Mouse (Mus musculus) neural tube, embryonic 12.5 days (tissue): Measurements from ENCODE around the gene B230307C23Rik. TPM values are rescaled to one million over a fixed set of nuclear protein-coding genes. Genes with fewer than 3 reads are reported as not detected.

Source experiments
- ATAC-seq: fragments of 200-750 bp; cut with Nextera tagmentation; 2 replicates; pipeline ENCODE4 v1.8.0; 2017; ENCODE audit warnings: low read depth, mild to moderate bottlenecking, moderate TSS enrichment, moderate library complexity; ENCODE audit not compliant: low FRiP score
- H3K27ac ChIP-seq: fragments of 300-500 bp; sonication (generic); 2 replicates; pipeline ENCODE4 v1.5.1; 2016
- H3K27me3 ChIP-seq: fragments of 300-500 bp; sonication (generic); replicated peaks from 2 replicates; pipeline ENCODE4 v1.6.1; 2016; ENCODE audit warnings: mild to moderate bottlenecking
- H3K36me3 ChIP-seq: fragments of 300-500 bp; sonication (generic); 2 replicates; pipeline ENCODE4 v1.6.1; 2016; ENCODE audit warnings: mild to moderate bottlenecking
- H3K4me1 ChIP-seq: fragments of 300-500 bp; sonication (generic); 2 replicates; pipeline ENCODE4 v1.6.1; 2016
- H3K4me2 ChIP-seq: fragments of 300-500 bp; sonication (generic); replicated peaks from 2 replicates; pipeline ENCODE4 v1.6.1; 2016; ENCODE audit warnings: mild to moderate bottlenecking
- H3K4me3 ChIP-seq: fragments of 300-500 bp; sonication (generic); 2 replicates; pipeline ENCODE4 v1.5.1; 2016
- H3K9ac ChIP-seq: fragments of 300-500 bp; sonication (generic); 2 replicates; pipeline ENCODE4 v1.6.1; 2016; ENCODE audit warnings: mild to moderate bottlenecking
- H3K9me3 ChIP-seq: fragments of 300-500 bp; sonication (generic); 2 replicates; pipeline ENCODE4 v1.6.1; 2016; ENCODE audit warnings: mild to moderate bottlenecking
- WGBS: fragments of 180-500 bp; shearing (Covaris S2); methylation state at CpG from one replicate; pipeline ENCODE4 v1.1.7; 2016; 5-methylcytosine and 5-hydroxymethylcytosine counted together
- polyA plus RNA-seq: library from polyadenylated mRNA; unstranded; fragments of >200 nt; fragmentation: Nextera tagmentation; extraction: Ambion mirVana; gene quantifications from 2 replicates; pipeline ENCODE4 v1.2.1, GENCODE M21; 2016

Gene B230307C23Rik
- 19.0 and 20.2 TPM in 2 replicates for polyA plus RNA-seq

DNA sequence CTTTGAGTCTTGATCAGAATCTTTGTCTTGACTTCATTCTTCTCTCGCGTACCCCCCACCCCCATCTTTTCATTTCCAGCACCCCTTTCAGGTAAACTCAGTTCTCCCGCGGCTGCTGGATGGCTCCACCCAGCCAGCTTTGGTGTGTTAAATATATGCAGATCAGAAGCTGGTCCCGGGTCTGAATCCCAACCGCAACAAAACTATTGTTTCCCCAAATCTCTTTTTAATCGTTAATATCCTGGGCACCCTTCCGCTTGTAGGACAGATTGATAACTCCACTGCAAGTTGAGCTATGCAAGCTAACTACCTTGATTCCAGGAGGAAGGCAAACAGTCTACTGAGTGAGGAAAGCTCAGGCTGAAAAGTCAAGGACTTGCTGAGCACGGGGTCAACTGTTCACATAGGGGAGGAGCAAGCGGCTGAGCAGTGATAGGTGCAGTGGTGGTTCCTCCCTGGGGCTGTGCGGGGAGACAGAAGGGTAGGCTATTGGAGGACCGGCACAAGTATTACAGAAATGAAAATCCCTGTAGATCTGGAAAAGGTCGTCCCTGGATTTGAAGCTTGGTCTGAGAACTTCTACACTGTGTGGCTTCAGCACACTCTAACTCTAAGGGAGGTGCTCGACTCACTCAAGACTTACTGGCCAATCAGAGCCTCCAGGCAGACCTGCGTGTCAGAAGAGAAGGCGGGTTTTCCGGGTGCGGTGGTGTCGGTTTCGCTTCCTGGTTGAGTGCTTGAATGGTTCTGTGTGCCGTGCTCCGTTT is at the start of gene B230307C23Rik:
Gene B230307C23Rik, plus strand, starts transcription at position 700 of the 767 bp plus-strand sequence.
- H3K9me3 ChIP-seq, result 0 out of 2 replicates have a peak, but pooled peaks cover 9% of the 10 kb centered on the region
- H3K4me1 ChIP-seq, result peaks cover 15% of the 10 kb centered on the region
- H3K4me3 ChIP-seq, result peak within 1 kb of the TSS; percentile 59
- WGBS, result 2% methylated on average over 22 of the region's 22 CpGs
- H3K36me3 ChIP-seq, result peaks cover 8% of the 10 kb centered on the region
- no peaks in the 10 kb centered on the region for H3K27me3 ChIP-seq
- H3K9ac ChIP-seq, result peak within 1 kb of the TSS; percentile 53
- no peak within 1 kb of the TSS for H3K27ac ChIP-seq
- ATAC-seq, result peak; percentile 99
- H3K4me2 ChIP-seq, result peak within 1 kb of the TSS; percentile 74

- no peaks in the 10 kb centered on the region for H3K9me3 ChIP-seq
- peaks cover 50% of the 10 kb centered on the region for H3K36me3 ChIP-seq
- no peak overlapping the region for H3K4me3 ChIP-seq
- H3K4me1 ChIP-seq, result no peaks in the 10 kb centered on the region
- H3K9ac ChIP-seq, result no peak overlapping the region
- WGBS, result 93% methylated on average over 4 of the region's 4 CpGs
- no peaks in the 10 kb centered on the region for H3K27me3 ChIP-seq
- H3K27ac ChIP-seq, result no peak overlapping the region
- ATAC-seq, result no peak
- H3K4me2 ChIP-seq, result no peak overlapping the region
Observed at GRCm38 (mm10) chr16:97948836-97949235, 48.3 kb upstream of the B230307C23Rik start.

GRCm38 (mm10) chr16:97950061-97950460 is 47.1 kb upstream of the B230307C23Rik start:
- Histone ChIP-seq H3K4me1 (no peaks in the 10 kb centered on the region), H3K9ac (no peak overlapping the region), H3K4me3 (no peak overlapping the region), H3K9me3 (no peaks in the 10 kb centered on the region), H3K36me3 (peaks cover 51% of the 10 kb centered on the region), H3K27me3 (no peaks in the 10 kb centered on the region), H3K27ac (no peak overlapping the region), H3K4me2 (no peak overlapping the region)
- no peak for ATAC-seq
- 97% methylated on average over 8 of the region's 8 CpGs for WGBS

- no peak overlapping the region for H3K4me3 ChIP-seq
- 93% methylated on average over 4 of the region's 4 CpGs for WGBS
- no peaks in the 10 kb centered on the region for H3K27me3 ChIP-seq
- no peak for ATAC-seq
- no peak overlapping the region for H3K9ac ChIP-seq
- no peak overlapping the region for H3K27ac ChIP-seq
- H3K9me3 ChIP-seq, result no peaks in the 10 kb centered on the region
- H3K36me3 ChIP-seq, result peaks cover 60% of the 10 kb centered on the region
- H3K4me2 ChIP-seq, result no peak overlapping the region
- H3K4me1 ChIP-seq, result no peaks in the 10 kb centered on the region
Observed at GRCm38 (mm10) chr16:97952371-97952770, 44.7 kb upstream of the B230307C23Rik start.

GRCm38 (mm10) chr16:97952801-97953200 is 44.3 kb upstream of the B230307C23Rik start:
- WGBS, result 93% methylated on average over 9 of the region's 9 CpGs
- Histone ChIP-seq H3K4me3 (no peak overlapping the region), H3K36me3 (peaks cover 64% of the 10 kb centered on the region), H3K4me2 (no peak overlapping the region), H3K27ac (no peak overlapping the region), H3K9ac (no peak overlapping the region), H3K27me3 (no peaks in the 10 kb centered on the region), H3K9me3 (no peaks in the 10 kb centered on the region), H3K4me1 (no peaks in the 10 kb centered on the region)
- ATAC-seq, result no peak

GRCm38 (mm10) chr16:97953300-97953699 is 43.8 kb upstream of the B230307C23Rik start:
- 93% methylated on average over 2 of the region's 2 CpGs for WGBS
- ATAC-seq, result no peak
- peaks cover 64% of the 10 kb centered on the region for H3K36me3 ChIP-seq

DNA sequence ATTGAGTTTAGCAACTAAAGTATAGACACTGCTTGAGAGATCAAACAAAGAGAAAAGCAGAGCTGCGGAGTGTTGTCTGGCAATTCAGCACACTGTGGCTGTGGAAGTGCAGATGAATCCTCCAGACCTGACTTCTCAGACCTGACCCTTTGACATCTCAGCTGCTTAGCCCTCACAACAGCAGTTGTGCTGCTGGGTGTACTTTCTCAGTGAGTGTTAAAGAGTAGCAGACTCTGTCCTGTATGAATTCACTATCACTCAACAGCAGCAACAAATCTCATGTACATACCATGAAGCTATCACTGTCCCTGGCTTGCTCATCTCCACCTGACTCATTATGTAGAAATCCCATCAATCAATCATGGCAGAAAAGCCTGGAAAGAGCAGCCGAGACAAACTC is 41.1 kb upstream of the B230307C23Rik start:
- no peak overlapping the region for H3K4me3 ChIP-seq
- H3K4me1 ChIP-seq, result no peaks in the 10 kb centered on the region
- no peak overlapping the region for H3K9ac ChIP-seq
- H3K27ac ChIP-seq, result no peak overlapping the region
- no peaks in the 10 kb centered on the region for H3K27me3 ChIP-seq
- no peak for ATAC-seq
- H3K36me3 ChIP-seq, result peaks cover 48% of the 10 kb centered on the region
- no peak overlapping the region for H3K4me2 ChIP-seq
- WGBS, result 87% methylated on average over 2 of the region's 2 CpGs
- no peaks in the 10 kb centered on the region for H3K9me3 ChIP-seq

More at GRCm38 (mm10) chr16:97953300-97953699, 43.8 kb upstream of the B230307C23Rik start:
- Histone ChIP-seq H3K27me3 (no peaks in the 10 kb centered on the region), H3K4me3 (no peak overlapping the region), H3K4me1 (no peaks in the 10 kb centered on the region), H3K4me2 (no peak overlapping the region), H3K27ac (no peak overlapping the region), H3K9ac (no peak overlapping the region), H3K9me3 (no peaks in the 10 kb centered on the region)

- ATAC-seq, result no peak
- no peaks in the 10 kb centered on the region for H3K9me3 ChIP-seq
- no peaks in the 10 kb centered on the region for H3K27me3 ChIP-seq
- no peak overlapping the region for H3K4me2 ChIP-seq
- H3K27ac ChIP-seq, result no peak overlapping the region
- H3K4me3 ChIP-seq, result no peak overlapping the region
- H3K4me1 ChIP-seq, result peaks cover 5% of the 10 kb centered on the region
- H3K9ac ChIP-seq, result no peak overlapping the region
- peaks cover 32% of the 10 kb centered on the region for H3K36me3 ChIP-seq
Observed at GRCm38 (mm10) chr16:97957626-97958025, 39.5 kb upstream of the B230307C23Rik start.

DNA sequence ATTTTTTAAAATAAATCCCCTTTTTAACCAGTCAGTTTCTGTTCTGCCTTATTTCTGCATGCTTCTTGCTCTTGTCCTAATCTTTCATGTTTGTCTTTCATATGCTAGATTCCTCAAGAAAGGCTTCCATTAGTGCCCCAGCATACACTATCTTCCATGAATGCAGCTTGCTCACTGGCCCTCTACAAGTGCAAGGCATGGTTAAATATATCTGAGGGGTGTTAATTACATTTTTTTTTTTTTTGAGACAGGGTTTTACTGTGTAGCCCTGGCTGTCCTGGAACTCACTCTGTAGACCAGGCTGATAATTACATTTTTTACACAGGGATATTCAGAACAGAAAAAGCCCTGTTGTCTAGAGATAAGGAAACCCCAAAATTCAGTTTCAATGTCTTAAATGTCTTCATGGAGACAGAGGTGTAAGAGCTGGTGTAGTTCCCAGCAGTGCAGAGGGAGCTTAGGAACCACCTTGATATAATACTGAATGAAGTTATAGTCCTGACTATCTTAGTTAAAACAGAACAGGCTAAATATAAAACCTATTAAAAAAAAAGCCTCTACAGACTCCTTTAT is 38.6 kb upstream of the B230307C23Rik start:
- H3K4me2 ChIP-seq, result no peak overlapping the region
- no peaks in the 10 kb centered on the region for H3K27me3 ChIP-seq
- H3K4me3 ChIP-seq, result no peak overlapping the region
- H3K9me3 ChIP-seq, result no peaks in the 10 kb centered on the region
- H3K36me3 ChIP-seq, result peaks cover 25% of the 10 kb centered on the region
- H3K9ac ChIP-seq, result no peak overlapping the region
- H3K27ac ChIP-seq, result no peak overlapping the region
- ATAC-seq, result no peak
- peaks cover 5% of the 10 kb centered on the region for H3K4me1 ChIP-seq

GRCm38 (mm10) chr16:97960348-97960747 is 36.8 kb upstream of the B230307C23Rik start:
- H3K4me2 ChIP-seq, result no peak overlapping the region
- no peaks in the 10 kb centered on the region for H3K27me3 ChIP-seq
- no peaks in the 10 kb centered on the region for H3K9me3 ChIP-seq
- peaks cover 18% of the 10 kb centered on the region for H3K36me3 ChIP-seq
- peaks cover 5% of the 10 kb centered on the region for H3K4me1 ChIP-seq
- H3K9ac ChIP-seq, result no peak overlapping the region
- 94% methylated on average over 3 of the region's 3 CpGs for WGBS
- H3K27ac ChIP-seq, result no peak overlapping the region
- no peak overlapping the region for H3K4me3 ChIP-seq
- ATAC-seq, result no peak

- peak overlapping the region; percentile 92 for H3K9ac ChIP-seq
- peak overlapping the region; percentile 90 for H3K27ac ChIP-seq
- H3K4me2 ChIP-seq, result peak overlapping the region; percentile 88
- H3K9me3 ChIP-seq, result no peaks in the 10 kb centered on the region
- WGBS, result 9% methylated on average over 36 of the region's 36 CpGs
- H3K4me1 ChIP-seq, result peaks cover 5% of the 10 kb centered on the region
- ATAC-seq, result peak; percentile 49
- peaks cover 10% of the 10 kb centered on the region for H3K36me3 ChIP-seq
- no peaks in the 10 kb centered on the region for H3K27me3 ChIP-seq
- peak overlapping the region; percentile 92 for H3K4me3 ChIP-seq
Observed at GRCm38 (mm10) chr16:97961381-97962150, 35.5 kb upstream of the B230307C23Rik start.
